Mouse (Mus musculus) stomach, embryonic 14.5 days (tissue): Measurements from ENCODE around the gene Fbxl20. TPM values are rescaled to one million over a fixed set of nuclear protein-coding genes. Genes with fewer than 3 reads are reported as not detected.

Experiments used
- ATAC-seq: fragments of 200-750 bp; cut with Nextera tagmentation; 2 replicates; pipeline ENCODE4 v1.8.0; 2017; ENCODE audit warnings: low read depth, moderate TSS enrichment; ENCODE audit not compliant: insufficient number of reproducible peaks, insufficient read depth, low FRiP score
- H3K27ac ChIP-seq: fragments of 300-500 bp; sonication (generic); 2 replicates; pipeline ENCODE4 v1.5.1; 2014; ENCODE audit warnings: mild to moderate bottlenecking, low read length, moderate library complexity, mixed read lengths
- H3K27me3 ChIP-seq: fragments of 300-500 bp; sonication (generic); 2 replicates; pipeline ENCODE4 v1.6.1; 2014; ENCODE audit warnings: low read length, control low read depth, mixed read lengths; ENCODE audit not compliant: control insufficient read depth, insufficient read depth
- H3K36me3 ChIP-seq: fragments of 300-500 bp; sonication (generic); 2 replicates; pipeline ENCODE4 v1.6.1; 2014; ENCODE audit warnings: mild to moderate bottlenecking, control low read depth, low read length, moderate library complexity, mixed read lengths; ENCODE audit not compliant: control insufficient read depth, insufficient read depth
- H3K4me1 ChIP-seq: fragments of 300-500 bp; sonication (generic); 2 replicates; pipeline ENCODE4 v1.6.1; 2014; ENCODE audit warnings: low read length, control low read depth, mixed read lengths; ENCODE audit not compliant: control insufficient read depth, insufficient read depth
- H3K4me2 ChIP-seq: fragments of 300-500 bp; sonication (generic); replicated peaks from 2 replicates; pipeline ENCODE4 v1.6.1; 2014; ENCODE audit warnings: low read depth, low read length, control low read depth
- H3K4me3 ChIP-seq: fragments of 300-500 bp; sonication (generic); 2 replicates; pipeline ENCODE4 v1.5.1; 2014; ENCODE audit warnings: low read depth, low read length, control low read depth
- H3K9ac ChIP-seq: fragments of 300-500 bp; sonication (generic); replicated peaks from 2 replicates; pipeline ENCODE4 v1.6.1; 2014; ENCODE audit warnings: low read depth, mild to moderate bottlenecking, control low read depth, low read length, moderate library complexity, mixed read lengths
- H3K9me3 ChIP-seq: fragments of 300-500 bp; sonication (generic); 2 replicates; pipeline ENCODE4 v1.6.1; 2016; ENCODE audit warnings: low read depth, low read length, control low read depth; ENCODE audit not compliant: control insufficient read depth
- WGBS: fragments of 180-500 bp; shearing (Covaris S2); extraction: QIAGEN DNeasy Blood & Tissue Kit; methylation state at CpG from one replicate; pipeline ENCODE4 v1.1.7; 2014; 5-methylcytosine and 5-hydroxymethylcytosine counted together
- polyA plus RNA-seq: library from polyadenylated mRNA; unstranded; fragments of >200 nt; fragmentation: Nextera tagmentation; extraction: Ambion mirVana; gene quantifications from 2 replicates; pipeline ENCODE4 v1.2.1, GENCODE M21; 2014

Gene Fbxl20
- polyA plus RNA-seq, 1 experiment from 2014 or later, result 14.1 TPM

GRCm38 (mm10) chr11:98037871-98038270 lies 112.3 kb downstream of the Fbxl20 start:
- ATAC-seq, result no peak
- no peak overlapping the region for H3K4me3 ChIP-seq
- no peaks in the 10 kb centered on the region for H3K9me3 ChIP-seq
- H3K27ac ChIP-seq, result no peak overlapping the region
- H3K4me2 ChIP-seq, result no peak overlapping the region
- no peak overlapping the region for H3K9ac ChIP-seq
- peaks cover 9% of the 10 kb centered on the region; the same call in 1 of the 2 replicates for H3K4me1 ChIP-seq
- no peaks in the 10 kb centered on the region for H3K27me3 ChIP-seq
- 57% methylated on average over 14 of the region's 14 CpGs for WGBS
- no peaks in the 10 kb centered on the region for H3K36me3 ChIP-seq

GRCm38 (mm10) chr11:98035977-98036377 lies 114.2 kb downstream of the Fbxl20 start:
- Histone ChIP-seq H3K9ac (no peak overlapping the region), H3K4me3 (peak overlapping the region; percentile 3), H3K4me1 (peaks cover 9% of the 10 kb centered on the region; the same call in 1 of the 2 replicates), H3K36me3 (peaks cover 3% of the 10 kb centered on the region; the same call in 1 of the 2 replicates), H3K4me2 (peak overlapping the region; percentile 35), H3K27ac (no peak overlapping the region), H3K27me3 (no peaks in the 10 kb centered on the region), H3K9me3 (no peaks in the 10 kb centered on the region)
- under 1% methylated on average over 27 of the region's 27 CpGs for WGBS
- ATAC-seq, result peak; percentile 66; the same call in 1 of the 2 replicates

- H3K27me3 ChIP-seq, result no peaks in the 10 kb centered on the region
- no peak for ATAC-seq
- H3K36me3 ChIP-seq, result peaks cover 15% of the 10 kb centered on the region; the same call in 1 of the 2 replicates
- no peak overlapping the region for H3K4me3 ChIP-seq
- H3K9me3 ChIP-seq, result no peaks in the 10 kb centered on the region
- no peak overlapping the region for H3K9ac ChIP-seq
- H3K27ac ChIP-seq, result no peak overlapping the region
- 34% methylated on average over 4 of the region's 4 CpGs for WGBS
- no peak overlapping the region for H3K4me2 ChIP-seq
- H3K4me1 ChIP-seq, result peaks cover 9% of the 10 kb centered on the region; the same call in 1 of the 2 replicates
Observed at GRCm38 (mm10) chr11:98034840-98035239, 115.4 kb downstream of the Fbxl20 start.

- no peak for ATAC-seq
- no peaks in the 10 kb centered on the region for H3K9me3 ChIP-seq
- H3K27me3 ChIP-seq, result no peaks in the 10 kb centered on the region
- H3K4me1 ChIP-seq, result peaks cover 9% of the 10 kb centered on the region; the same call in 1 of the 2 replicates
- H3K4me3 ChIP-seq, result no peak overlapping the region
- no peak overlapping the region for H3K27ac ChIP-seq
- no peak overlapping the region for H3K4me2 ChIP-seq
- H3K9ac ChIP-seq, result no peak overlapping the region
- 78% methylated on average over 5 of the region's 5 CpGs for WGBS
- peaks cover 22% of the 10 kb centered on the region for H3K36me3 ChIP-seq
Observed at GRCm38 (mm10) chr11:98034061-98034460, 116.1 kb downstream of the Fbxl20 start.

Other genes starting within 250 kb of the Fbxl20 start
- 0.38 and 0.56 TPM in 2 replicates for gene Plxdc1, start 164.0 kb downstream of the Fbxl20 start, polyA plus RNA-seq
- gene Arl5c, start 154.2 kb downstream of the Fbxl20 start, polyA plus RNA-seq, result 7.8 and 11.6 TPM in 2 replicates
- 7.3 and 9.7 TPM in 2 replicates for gene Cacnb1, start 127.4 kb downstream of the Fbxl20 start, polyA plus RNA-seq
- 1,095 and 1,157 TPM in 2 replicates for gene Rpl19, start 123.7 kb downstream of the Fbxl20 start, polyA plus RNA-seq
- 0.30 and 0.32 TPM in 2 replicates for gene Stac2, start 96.9 kb downstream of the Fbxl20 start, polyA plus RNA-seq
- gene Med1, start 42.9 kb upstream of the Fbxl20 start, polyA plus RNA-seq, result 60.5 and 62.1 TPM in 2 replicates
- 17.4 and 19.8 TPM in 2 replicates for gene Cdk12, start 52.7 kb upstream of the Fbxl20 start, polyA plus RNA-seq
- not detected in 2 replicates for gene Neurod2, start 179.2 kb upstream of the Fbxl20 start, polyA plus RNA-seq
- gene Ppp1r1b, start 198.0 kb upstream of the Fbxl20 start, polyA plus RNA-seq, result 8.7 and 10.7 TPM in 2 replicates
- gene Stard3, start 208.0 kb upstream of the Fbxl20 start, polyA plus RNA-seq, result 42.6 and 43.7 TPM in 2 replicates
- 0.27 and 0.36 TPM in 2 replicates for gene Tcap, start 233.4 kb upstream of the Fbxl20 start, polyA plus RNA-seq
- gene Pnmt, start 236.0 kb upstream of the Fbxl20 start, polyA plus RNA-seq, result not detected in 2 replicates